Mouse (Mus musculus) bone marrow, adult 2 months (tissue): ENCODE data around the gene Atn1.

Experiments used
- CTCF ChIP-seq: fragments of 200-500 bp; IDR thresholded peaks from 2 replicates; pipeline ENCODE4 v1.5.1; 2011; ENCODE audit warnings: low read length, control low read depth; ENCODE audit not compliant: control insufficient read depth, insufficient read depth
- POLR2A ChIP-seq: fragments of 200-500 bp; IDR thresholded peaks from 2 replicates; pipeline ENCODE4 v1.6.1; 2011; ENCODE audit warnings: low read depth, mild to moderate bottlenecking, control low read depth, low read length, borderline replicate concordance; ENCODE audit not compliant: control insufficient read depth

- TF ChIP-seq POLR2A = no peak
- no peak for TF ChIP-seq CTCF
Observed at GRCm38 (mm10) chr6:124739231-124739796, 17.0 kb downstream of the Atn1 start.
